Mouse (Mus musculus) left cerebral cortex, postnatal 36 days (tissue): Measurements from ENCODE around the gene Rad50. TPM values are rescaled to one million over a fixed set of nuclear protein-coding genes. Genes with fewer than 3 reads are reported as not detected.

Experiments used
- DNase-seq, 2 experiments: peaks; one replicate each; pipeline ENCODE4 v3.0.0; 2021 to 2022; ENCODE audit warnings: low spot score in 2 of 2, mixed read lengths in 1 of 2
- intact Hi-C: fragments of 180-260 bp; cut with DNase I; formaldehyde crosslinking; loops from one replicate; pipeline ENCODE4 v1.15.1; 2025
- total RNA-seq, 2 experiments: library from RNA; stranded (reverse); gene quantifications; 2 replicates each; pipeline ENCODE4 v1.2.3; 2021

The Rad50 gene
- total RNA-seq, 2 experiments from 2014 or later, result 9.9 to 11.3 TPM

DNA sequence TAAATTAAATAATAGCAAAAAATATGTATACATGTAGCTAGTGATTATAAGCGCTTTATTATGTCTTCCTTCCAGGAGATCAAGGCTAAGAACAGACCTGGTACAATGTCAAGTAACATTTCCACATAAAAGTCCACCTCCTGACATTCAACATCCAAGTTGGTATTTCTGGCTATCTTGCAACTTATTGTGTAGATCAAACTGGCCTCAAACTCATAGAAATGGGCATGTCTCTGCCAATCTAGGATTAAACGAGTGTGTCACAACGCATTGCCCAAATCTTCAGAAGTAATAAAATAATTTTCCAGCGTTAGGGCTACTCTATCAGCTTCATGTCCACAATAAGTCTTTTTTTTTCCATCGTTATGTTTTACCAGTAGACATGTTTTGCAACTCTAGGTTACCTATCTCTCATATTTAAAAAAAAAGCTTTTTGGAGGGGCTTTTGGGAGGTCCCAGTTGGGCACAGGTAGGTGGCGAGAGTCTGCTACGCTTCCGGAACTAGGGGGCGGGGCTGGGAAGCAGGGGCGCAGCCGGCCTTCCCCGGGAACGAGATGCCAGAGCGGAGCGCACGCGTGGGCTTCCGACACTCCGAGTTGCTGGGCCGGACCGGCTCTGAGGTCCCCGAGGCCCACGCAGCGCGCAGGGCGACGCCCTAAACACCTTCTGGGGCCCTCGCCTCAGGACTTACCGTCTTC is 734 bp downstream of the Rad50 start:
- peak in 1 of 2 experiments; percentile 21 for DNase-seq
- intact Hi-C loops, result no loop called here

DNA sequence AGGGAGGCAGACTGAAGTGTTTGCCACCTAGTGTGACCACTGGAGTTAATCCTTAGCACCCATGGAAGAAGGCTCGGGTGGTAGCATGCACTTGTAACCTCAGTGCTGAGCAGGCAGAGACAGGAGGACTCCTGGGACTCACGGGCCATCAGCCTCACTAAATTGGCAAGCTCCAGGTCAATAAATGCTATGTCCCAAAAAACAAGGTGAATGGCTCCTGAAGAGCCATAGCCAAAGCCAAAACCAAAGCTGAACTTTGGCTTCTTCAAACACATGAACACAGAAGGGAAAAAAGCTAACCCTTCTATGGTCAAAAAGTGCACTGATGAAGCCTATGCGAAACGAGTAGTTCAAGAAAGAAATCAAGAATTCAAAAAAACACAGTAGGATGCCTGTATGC is 7.8 kb downstream of the Rad50 start:
- no peak for DNase-seq
- intact Hi-C loops, result no loop called here

- no peak for DNase-seq
- intact Hi-C loops, result no loop called here
Measured at GRCm38 (mm10) chr11:53698521-53698920, 8.6 kb downstream of the Rad50 start.

- intact Hi-C loops, result no loop called here
- no peak for DNase-seq
Measured at GRCm38 (mm10) chr11:53691979-53692378, 15.1 kb downstream of the Rad50 start.

DNA sequence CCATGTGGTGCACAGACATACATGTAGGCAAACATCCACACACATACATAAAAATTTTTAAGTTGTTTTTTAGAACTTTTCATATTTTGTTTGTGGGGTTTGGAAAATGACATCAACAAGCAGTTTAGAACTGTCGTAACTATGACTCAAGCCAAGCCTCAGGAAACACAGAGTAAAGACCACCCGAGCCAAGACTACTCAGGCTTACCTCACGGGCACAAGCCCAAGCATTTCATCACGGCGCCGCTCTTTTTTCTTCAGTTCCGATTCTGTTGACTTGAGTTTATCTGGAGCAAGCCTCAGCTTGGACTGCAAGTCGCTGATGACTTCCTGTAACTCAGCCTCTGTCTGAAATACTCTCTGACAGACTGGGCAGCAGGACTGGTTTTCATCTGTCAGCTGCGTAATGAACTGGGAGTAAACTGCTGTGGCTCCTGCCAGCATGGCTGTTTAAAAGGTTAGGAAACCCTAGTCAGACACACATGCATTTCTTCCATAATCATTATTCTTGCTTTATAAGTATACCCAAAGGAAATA is 24.1 kb downstream of the Rad50 start:
- intact Hi-C loops, result no loop called here
- no peak for DNase-seq

- intact Hi-C loops, result no loop called here
Measured at GRCm38 (mm10) chr11:53682170-53682569, 24.9 kb downstream of the Rad50 start.

GRCm38 (mm10) chr11:53681686-53682085 is 25.4 kb downstream of the Rad50 start:
- DNase-seq, result no peak
- intact Hi-C loops, result no loop called here

More at GRCm38 (mm10) chr11:53682170-53682569, 24.9 kb downstream of the Rad50 start:
- no peak for DNase-seq

GRCm38 (mm10) chr11:53680141-53680540 is 27.0 kb downstream of the Rad50 start:
- DNase-seq, result no peak
- intact Hi-C loops, result no loop called here

GRCm38 (mm10) chr11:53671414-53671813 is 35.7 kb downstream of the Rad50 start:
- intact Hi-C loops, result no loop called here
- DNase-seq, result no peak

GRCm38 (mm10) chr11:53664091-53664490 is 43.0 kb downstream of the Rad50 start:
- intact Hi-C loops, result no loop called here
- DNase-seq, result no peak

- DNase-seq, result peak; percentile 36 to 63
- intact Hi-C loops, result no loop called here
Measured at GRCm38 (mm10) chr11:53662794-53663674, 44.1 kb downstream of the Rad50 start.

DNA sequence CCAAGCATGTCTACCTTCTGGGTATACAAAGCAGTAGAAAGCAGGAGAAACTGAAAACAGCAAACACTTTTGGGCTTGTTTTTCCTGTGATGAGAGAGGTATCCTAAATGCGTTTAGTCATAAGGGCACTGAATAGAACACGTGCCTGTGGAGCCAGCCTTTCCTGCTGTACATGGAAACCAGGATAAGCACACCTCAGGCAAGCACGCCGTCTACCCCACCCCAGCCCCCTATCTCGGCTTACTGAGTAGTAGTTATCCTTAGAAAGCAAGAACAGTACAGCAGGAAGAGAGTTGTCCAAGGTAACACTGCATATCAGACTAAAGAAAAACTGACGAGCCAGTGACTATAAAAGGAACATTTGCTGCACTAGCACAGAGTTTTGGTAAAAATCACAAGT is 49.3 kb downstream of the Rad50 start:
- intact Hi-C loops, result no loop called here
- DNase-seq, result no peak

- intact Hi-C loops, result no loop called here
- no peak for DNase-seq
Measured at GRCm38 (mm10) chr11:53657381-53657780, 49.7 kb downstream of the Rad50 start.

- intact Hi-C loops, result no loop called here
- DNase-seq, result no peak
Measured at GRCm38 (mm10) chr11:53656558-53657202, 50.4 kb downstream of the Rad50 start.

DNA sequence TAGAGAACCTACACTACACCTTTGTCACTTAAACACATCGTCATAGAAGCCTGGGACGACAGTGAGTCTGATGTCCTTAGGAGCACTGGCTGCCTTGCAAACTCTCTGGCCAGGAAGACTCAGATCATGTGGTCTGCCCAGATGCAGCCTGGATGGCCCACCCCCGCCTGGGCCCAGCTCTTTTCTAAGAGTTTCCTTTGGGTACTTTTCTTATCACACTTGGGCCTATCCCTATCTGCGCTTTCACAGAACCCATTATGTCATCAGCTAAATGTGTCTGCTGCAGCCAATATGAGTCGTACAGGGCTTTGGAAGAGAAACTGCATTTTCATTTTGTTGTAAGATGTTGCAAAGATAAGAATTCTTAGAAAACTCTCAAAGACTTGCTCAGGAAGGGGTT is 52.1 kb downstream of the Rad50 start:
- DNase-seq, result no peak
- intact Hi-C loops, result no loop called here

- intact Hi-C loops, result no loop called here
- DNase-seq, result no peak
Measured at GRCm38 (mm10) chr11:53652427-53652826, 54.7 kb downstream of the Rad50 start.

DNA sequence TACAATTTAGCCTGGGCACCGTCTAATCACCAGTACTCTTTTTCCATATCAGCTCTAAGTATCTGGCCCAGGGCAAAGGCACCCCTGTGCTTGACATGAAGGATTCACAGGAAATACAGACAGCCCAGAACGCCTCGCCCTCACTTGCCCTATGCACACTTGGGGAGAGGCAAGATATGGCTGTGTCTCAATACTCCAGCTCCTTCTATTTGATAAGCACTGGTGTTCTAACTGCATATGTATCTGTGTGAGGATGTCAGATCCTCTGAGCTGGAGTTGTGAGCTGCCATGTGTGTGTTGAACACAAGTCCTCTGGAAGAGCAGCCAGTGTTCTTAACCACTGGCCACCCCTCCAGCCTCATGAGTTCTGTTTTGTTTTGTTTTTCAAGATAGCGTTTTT is 55.7 kb downstream of the Rad50 start:
- intact Hi-C loops, result no loop called here
- no peak for DNase-seq

- intact Hi-C loops, result no loop called here
- DNase-seq, result no peak
Measured at GRCm38 (mm10) chr11:53644017-53644416, 63.1 kb downstream of the Rad50 start.

DNA sequence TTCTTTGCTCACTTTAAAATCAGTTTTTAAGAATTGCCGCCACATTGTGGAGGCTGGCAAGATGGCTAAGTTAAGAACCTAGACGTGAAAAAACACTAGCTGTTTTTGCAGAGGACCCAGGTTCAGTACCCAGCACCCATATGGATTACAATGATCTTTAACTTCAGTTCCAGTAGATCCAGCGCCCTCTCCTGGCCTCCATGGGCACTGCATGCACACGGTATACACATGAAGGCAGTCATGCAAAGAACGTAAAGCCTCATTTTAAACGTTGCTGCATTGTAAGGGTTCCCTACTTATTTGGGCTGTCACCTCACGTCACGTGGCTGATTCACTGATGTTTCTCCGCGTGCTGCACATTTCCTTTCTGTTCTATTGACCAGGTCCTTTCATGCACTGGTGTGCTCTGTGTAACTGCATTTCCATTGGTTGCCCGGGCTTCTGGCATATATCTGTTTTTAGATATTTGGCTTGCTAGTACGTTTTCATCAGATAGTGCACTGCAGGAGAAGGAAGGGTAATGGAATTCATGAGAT is 64.3 kb downstream of the Rad50 start:
- intact Hi-C loops, result no loop called here

DNA sequence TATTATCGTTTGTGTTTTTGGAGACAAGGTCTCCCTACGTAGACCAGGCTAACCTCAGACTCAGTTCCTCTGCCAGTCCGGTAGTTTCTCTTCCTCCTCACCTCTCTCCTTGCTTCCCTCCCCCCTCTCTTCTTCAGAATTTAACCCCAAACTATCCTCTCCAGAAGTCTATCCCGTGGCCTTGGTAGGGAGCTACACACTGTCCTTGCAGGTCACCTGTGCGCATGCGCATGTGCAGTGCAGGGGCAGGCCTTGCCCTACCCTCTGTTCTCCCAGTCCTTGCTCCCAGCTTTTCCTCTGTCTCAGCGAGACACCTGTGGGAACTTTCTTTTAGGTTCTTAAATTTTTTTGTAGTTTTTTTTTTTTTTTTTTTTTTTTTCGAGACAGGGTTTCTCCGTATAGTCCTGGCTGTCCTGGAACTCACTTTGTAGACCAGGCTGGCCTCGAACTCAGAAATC is 69.3 kb downstream of the Rad50 start:
- no peak for DNase-seq
- intact Hi-C loops, result no loop called here

More for the DNA sequence above, 64.3 kb downstream of the Rad50 start:
- no peak for DNase-seq
